Comparison of ENCODE assay signal across 22 mouse cellular contexts in genomic region chr3:143619125-143619524, GRCm38 (mm10).
"Had no signal": no experiment of that assay in that cellular context is flagged by ENCODE, and none has a peak within 500 bp of the region (broad histone marks: within the 10 kb centered on the region; RNA-seq: fewer than 3 reads in every experiment).

No protein-coding gene starts in this region.

- H3K36me3 ChIP-seq: liver, embryonic 13.5 days; liver, embryonic 15.5 days; lung, embryonic 15.5 days; midbrain, embryonic 10.5 days; midbrain, embryonic 12.5 days; neural tube, embryonic 13.5 days; neural tube, embryonic 15.5 days had no signal

- H3K27me3 ChIP-seq: liver, embryonic 13.5 days; liver, embryonic 15.5 days; lung, embryonic 15.5 days; midbrain, embryonic 12.5 days; neural tube, embryonic 13.5 days; neural tube, embryonic 15.5 days had no signal

- H3K27ac ChIP-seq: liver, embryonic 13.5 days; liver, embryonic 15.5 days; lung, embryonic 15.5 days; macrophage; midbrain, embryonic 10.5 days; midbrain, embryonic 12.5 days; neural tube, embryonic 13.5 days; neural tube, embryonic 15.5 days had no signal

- H3K4me1 ChIP-seq: liver, embryonic 13.5 days; liver, embryonic 15.5 days; lung, embryonic 15.5 days; midbrain, embryonic 10.5 days; midbrain, embryonic 12.5 days; neural tube, embryonic 13.5 days; neural tube, embryonic 15.5 days had no signal

- H3K9me3 ChIP-seq: liver, embryonic 13.5 days; liver, embryonic 15.5 days; lung, embryonic 15.5 days; midbrain, embryonic 10.5 days; midbrain, embryonic 12.5 days; neural tube, embryonic 13.5 days; neural tube, embryonic 15.5 days had no signal

- H3K9ac ChIP-seq: liver, embryonic 13.5 days; liver, embryonic 15.5 days; liver, postnatal 0 days; lung, embryonic 15.5 days; midbrain, embryonic 12.5 days; neural tube, embryonic 13.5 days; neural tube, embryonic 15.5 days had no signal

- H3K4me2 ChIP-seq: liver, embryonic 13.5 days; liver, embryonic 15.5 days; lung, embryonic 15.5 days; midbrain, embryonic 12.5 days; neural tube, embryonic 13.5 days; neural tube, embryonic 15.5 days had no signal

- DNase-seq: liver, embryonic 13.5 days; liver, postnatal 0 days; lung, postnatal 14 days; midbrain, embryonic 14.5 days; retina, postnatal 1 day; right cerebral cortex, adult 18-20 months; right cerebral cortex, postnatal 25 days; right cerebral cortex, postnatal 4 days; spleen, adult 18-20 months; thymus, adult 18-20 months; thymus, postnatal 25 days; thymus, postnatal 4 days had no signal

- ATAC-seq: liver, postnatal 0 days; lung, postnatal 0 days; midbrain, embryonic 16.5 days had no signal

- H3K4me3 ChIP-seq: liver, embryonic 13.5 days; liver, embryonic 15.5 days; lung, embryonic 15.5 days; midbrain, embryonic 10.5 days; midbrain, embryonic 12.5 days; myocyte; neural tube, embryonic 13.5 days; neural tube, embryonic 15.5 days had no signal
